Mouse (Mus musculus): Measurements from ENCODE around the gene Ctbp2. TPM values are rescaled to one million over a fixed set of nuclear protein-coding genes. Genes with fewer than 3 reads are reported as not detected.

Gene Ctbp2
- total RNA-seq, 2 experiments from 2014 or later, result 24.8 to 36.1 TPM

GRCm38 (mm10) chr7:133093731-133094130 is 30.4 kb downstream of the Ctbp2 start:
- intact Hi-C loops (cut with DNase I), result loop anchor here (2.0 kb wide), 1 partner anchor 25 kb away; no protein-coding TSS in a partner anchor
- no peak for DNase-seq (ENCODE audit: low spot score)

GRCm38 (mm10) chr7:133090641-133091040 is 33.5 kb downstream of the Ctbp2 start:
- intact Hi-C loops (cut with DNase I), result no loop called here
- DNase-seq (ENCODE audit: low spot score), result no peak

GRCm38 (mm10) chr7:133089621-133090260 is 34.4 kb downstream of the Ctbp2 start:
- no peak for DNase-seq (ENCODE audit: low spot score)
- intact Hi-C loops (cut with DNase I), result no loop called here

GRCm38 (mm10) chr7:133088830-133089261 is 35.3 kb downstream of the Ctbp2 start:
- intact Hi-C loops (cut with DNase I), result no loop called here

GRCm38 (mm10) chr7:133088411-133088810 is 35.7 kb downstream of the Ctbp2 start:
- no peak for DNase-seq (ENCODE audit: low spot score)
- intact Hi-C loops (cut with DNase I), result no loop called here

More at GRCm38 (mm10) chr7:133088830-133089261, 35.3 kb downstream of the Ctbp2 start:
- DNase-seq (ENCODE audit: low spot score), result peak; percentile 39

GRCm38 (mm10) chr7:133085408-133085807 is 38.7 kb downstream of the Ctbp2 start:
- DNase-seq (ENCODE audit: low spot score), result no peak
- intact Hi-C loops (cut with DNase I), result no loop called here

GRCm38 (mm10) chr7:133083936-133084614 is 40.1 kb downstream of the Ctbp2 start:
- DNase-seq (ENCODE audit: low spot score), result no peak
- intact Hi-C loops (cut with DNase I), result no loop called here

GRCm38 (mm10) chr7:133078929-133079328 is 45.2 kb downstream of the Ctbp2 start:
- intact Hi-C loops (cut with DNase I), result loop anchor here (5.0 kb wide), 1 partner anchor 43 kb away; the partner anchor contains the start of genes Ctbp2 and Fgfr2
- DNase-seq (ENCODE audit: low spot score), result no peak

GRCm38 (mm10) chr7:133074462-133075133 is 49.6 kb downstream of the Ctbp2 start:
- DNase-seq (ENCODE audit: low spot score), result no peak
- intact Hi-C loops (cut with DNase I), result loop anchor here (5.0 kb wide), 1 partner anchor 48 kb away; the partner anchor contains the start of genes Ctbp2 and Fgfr2

- intact Hi-C loops (cut with DNase I), result no loop called here
- no peak for DNase-seq (ENCODE audit: low spot score)
Observed at GRCm38 (mm10) chr7:133073147-133073651, 51.0 kb downstream of the Ctbp2 start.

GRCm38 (mm10) chr7:133072535-133072934 is 51.6 kb downstream of the Ctbp2 start:
- intact Hi-C loops (cut with DNase I), result no loop called here
- no peak for DNase-seq (ENCODE audit: low spot score)

GRCm38 (mm10) chr7:133067321-133067841 is 56.8 kb downstream of the Ctbp2 start:
- intact Hi-C loops (cut with DNase I), result loop anchor here (2.0 kb wide), 1 partner anchor 35 kb away; no protein-coding TSS in a partner anchor
- no peak for DNase-seq (ENCODE audit: low spot score)

- no peak for DNase-seq (ENCODE audit: low spot score)
- intact Hi-C loops (cut with DNase I), result loop anchor here (2.0 kb wide), 1 partner anchor 34 kb away; no protein-coding TSS in a partner anchor
Observed at GRCm38 (mm10) chr7:133066776-133067175, 57.4 kb downstream of the Ctbp2 start.

GRCm38 (mm10) chr7:133062055-133062454 is 62.1 kb downstream of the Ctbp2 start:
- DNase-seq (ENCODE audit: low spot score), result no peak
- intact Hi-C loops (cut with DNase I), result no loop called here

- DNase-seq (ENCODE audit: low spot score), result no peak
- intact Hi-C loops (cut with DNase I), result no loop called here
Observed at GRCm38 (mm10) chr7:133060170-133060569, 64.0 kb downstream of the Ctbp2 start.

- DNase-seq (ENCODE audit: low spot score), result no peak
- intact Hi-C loops (cut with DNase I), result no loop called here
Observed at GRCm38 (mm10) chr7:133059517-133060104, 64.5 kb downstream of the Ctbp2 start.

GRCm38 (mm10) chr7:133059150-133059509 is 65.0 kb downstream of the Ctbp2 start:
- intact Hi-C loops (cut with DNase I), result no loop called here
- no peak for DNase-seq (ENCODE audit: low spot score)

GRCm38 (mm10) chr7:133058496-133059149 is 65.5 kb downstream of the Ctbp2 start:
- intact Hi-C loops (cut with DNase I), result no loop called here
- DNase-seq (ENCODE audit: low spot score), result no peak

- DNase-seq (ENCODE audit: low spot score), result no peak
- intact Hi-C loops (cut with DNase I), result no loop called here
Observed at GRCm38 (mm10) chr7:133056924-133057323, 67.2 kb downstream of the Ctbp2 start.

All from heart, postnatal 25 days (tissue).